Mouse (Mus musculus) bone marrow macrophage, adult 2 months (primary cell): Measurements from ENCODE around the gene Spry1.

Source experiments
- CTCF ChIP-seq: IDR thresholded peaks from 2 replicates; pipeline ENCODE4 v1.5.1; 2012; ENCODE audit warnings: low read depth, mild to moderate bottlenecking, low read length, moderate library complexity
- POLR2A ChIP-seq: IDR thresholded peaks from 2 replicates; pipeline ENCODE4 v1.6.1; 2012; ENCODE audit warnings: mild to moderate bottlenecking, low read depth, low read length, borderline replicate concordance

DNA sequence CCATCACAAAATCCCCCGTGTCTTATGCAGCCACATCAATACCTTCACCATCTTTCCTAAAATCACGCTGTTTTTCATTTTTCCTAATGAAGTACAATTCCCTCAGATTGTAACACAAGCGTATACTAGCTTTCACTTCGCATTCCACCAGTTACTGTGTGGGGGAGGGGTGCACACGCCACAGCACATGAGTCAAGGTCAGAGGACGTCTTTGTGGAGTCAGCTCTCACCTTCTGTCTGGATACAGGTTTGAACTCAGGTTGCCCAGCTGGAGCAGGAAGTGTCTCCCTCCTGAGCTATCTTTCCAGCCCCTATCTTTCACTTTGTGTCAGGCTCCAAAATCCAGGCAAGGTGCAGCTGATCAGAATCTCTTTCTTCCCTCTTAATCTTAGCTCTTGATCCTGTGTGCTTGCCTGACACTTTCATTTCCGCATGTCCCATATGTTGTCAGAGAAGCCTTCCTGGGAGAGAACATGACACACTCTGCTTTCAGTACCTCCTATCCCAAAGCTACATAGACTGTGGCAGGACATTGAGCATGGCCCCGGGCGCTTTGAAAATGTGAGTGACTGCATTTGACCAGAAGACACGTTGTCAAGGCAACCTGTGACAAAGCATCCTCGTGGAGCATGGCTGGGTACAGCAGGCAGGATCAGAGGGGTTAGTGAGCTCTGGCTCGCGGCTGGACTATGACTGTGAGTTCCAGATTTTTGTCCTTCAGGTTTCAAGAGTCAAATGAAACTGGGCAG is 33.9 kb downstream of the Spry1 start:
- TF ChIP-seq CTCF, result no peak
- TF ChIP-seq POLR2A, result no peak
